Mouse (Mus musculus) spleen, adult 2 months (tissue): ENCODE measurements around the gene Ska3. TPM values are rescaled to one million over a fixed set of nuclear protein-coding genes. Genes with fewer than 3 reads are reported as not detected.

Experiments used
- DNase-seq, 2 experiments: peaks; one replicate each; pipeline versions ENCODE4 v3.0.0 to v3.0.0-alpha.2; 2012 to 2021; ENCODE audit warnings: low spot score in 2 of 2, low read depth in 1 of 2
- H3K27ac ChIP-seq: fragments of 200-500 bp; 2 replicates; pipeline ENCODE4 v1.5.1; 2012; ENCODE audit warnings: low read length, inconsistent platforms; ENCODE audit not compliant: insufficient read depth
- H3K27me3 ChIP-seq: fragments of 200-500 bp; 2 replicates; pipeline ENCODE4 v1.6.1; 2012; ENCODE audit warnings: mild to moderate bottlenecking, moderate library complexity, low read length, inconsistent platforms; ENCODE audit not compliant: control insufficient read depth, insufficient read depth
- H3K36me3 ChIP-seq: fragments of 200-500 bp; 2 replicates; pipeline ENCODE4 v1.6.1; 2012; ENCODE audit warnings: mild to moderate bottlenecking, low read length, inconsistent platforms; ENCODE audit not compliant: control insufficient read depth, insufficient read depth
- H3K4me1 ChIP-seq: fragments of 200-500 bp; 2 replicates; pipeline ENCODE4 v1.6.1; 2011; ENCODE audit warnings: inconsistent platforms; ENCODE audit not compliant: control insufficient read depth, insufficient read depth, insufficient read length
- H3K4me3 ChIP-seq: fragments of 200-500 bp; 2 replicates; pipeline ENCODE4 v1.5.1; 2011; ENCODE audit warnings: mild to moderate bottlenecking, inconsistent platforms; ENCODE audit not compliant: insufficient read depth, insufficient read length; ENCODE audit errors: extremely low read depth
- CTCF ChIP-seq: fragments of 200-500 bp; IDR thresholded peaks from 2 replicates; pipeline ENCODE4 v1.5.1; 2011; ENCODE audit warnings: mild to moderate bottlenecking, inconsistent platforms; ENCODE audit not compliant: insufficient read depth, insufficient read length, insufficient replicate concordance; ENCODE audit errors: extremely low read depth
- POLR2A ChIP-seq: fragments of 200-500 bp; IDR thresholded peaks from 2 replicates; pipeline ENCODE4 v1.6.1; 2011; ENCODE audit warnings: low read depth, low read length, inconsistent platforms
- WGBS: fragments of 180-500 bp; shearing (Covaris S2); methylation state at CpG from one replicate; pipeline ENCODE4 v1.1.7; 2018; 5-methylcytosine and 5-hydroxymethylcytosine counted together
- polyA plus RNA-seq: library from polyadenylated mRNA; depleted of rRNA; stranded (reverse); fragments of >200 nt; gene quantifications from 2 replicates; pipeline ENCODE4 v1.2.3, GENCODE M21; 2012

The Ska3 gene
- polyA plus RNA-seq, 1 experiment, result 0.84 TPM

- Histone ChIP-seq H3K36me3 (peaks cover 6% of the 10 kb centered on the region), H3K4me1 (peaks cover 4% of the 10 kb centered on the region; the same call in 1 of the 2 replicates), H3K4me3 (peak overlapping the region; percentile 59), H3K27ac (peak overlapping the region; percentile 41; the same call in 1 of the 2 replicates), H3K27me3 (no peaks in the 10 kb centered on the region)
- peak in 1 of 2 experiments; percentile 14 for DNase-seq
- 20% methylated on average over 7 of the region's 7 CpGs for WGBS
- TF ChIP-seq CTCF (no peak), POLR2A (no peak)
Measured at GRCm38 (mm10) chr14:57797551-57797950, 28.4 kb downstream of the Ska3 start.

DNA sequence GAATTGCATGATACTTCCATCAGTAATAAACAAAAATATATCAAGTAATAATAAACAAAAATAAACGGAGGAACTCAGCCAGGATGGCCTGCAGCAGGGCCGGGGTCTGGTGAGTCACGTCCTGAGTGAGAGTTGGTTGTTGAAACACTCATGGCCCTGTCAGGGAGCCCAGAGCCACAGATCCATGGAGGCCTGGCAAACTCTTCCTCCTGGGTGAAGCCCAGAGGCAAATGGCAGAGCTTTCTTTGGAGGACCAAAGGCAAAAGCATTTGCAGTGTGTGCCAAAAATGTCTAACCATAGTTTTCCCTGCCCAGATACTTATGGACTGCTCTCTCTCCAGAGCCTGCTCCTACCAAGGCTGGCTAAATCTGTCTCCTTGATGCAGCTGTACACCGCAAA, 34.8 kb downstream of the Ska3 start:
- no peaks in the 10 kb centered on the region for H3K36me3 ChIP-seq
- H3K27ac ChIP-seq, result no peak overlapping the region
- no peak overlapping the region for H3K4me3 ChIP-seq
- no peak for TF ChIP-seq CTCF
- TF ChIP-seq POLR2A, result no peak
- no peaks in the 10 kb centered on the region for H3K4me1 ChIP-seq
- H3K27me3 ChIP-seq, result no peaks in the 10 kb centered on the region
- no peak for DNase-seq
- WGBS, result 91% methylated on average over 4 of the region's 4 CpGs

GRCm38 (mm10) chr14:57789759-57790158, 36.2 kb downstream of the Ska3 start:
- no peak for TF ChIP-seq POLR2A
- TF ChIP-seq CTCF, result no peak
- 93% methylated on average over 9 of the region's 9 CpGs for WGBS
- no peak overlapping the region for H3K4me3 ChIP-seq

GRCm38 (mm10) chr14:57789311-57789710, 36.7 kb downstream of the Ska3 start:
- TF ChIP-seq CTCF (no peak), POLR2A (no peak)
- no peak for DNase-seq
- Histone ChIP-seq H3K27me3 (no peaks in the 10 kb centered on the region), H3K4me3 (no peak overlapping the region), H3K4me1 (no peaks in the 10 kb centered on the region), H3K27ac (no peak overlapping the region), H3K36me3 (no peaks in the 10 kb centered on the region)
- WGBS, result 96% methylated on average over 2 of the region's 2 CpGs

More at GRCm38 (mm10) chr14:57789759-57790158, 36.2 kb downstream of the Ska3 start:
- no peaks in the 10 kb centered on the region for H3K4me1 ChIP-seq
- no peak overlapping the region for H3K27ac ChIP-seq
- H3K36me3 ChIP-seq, result no peaks in the 10 kb centered on the region
- no peak for DNase-seq
- H3K27me3 ChIP-seq, result no peaks in the 10 kb centered on the region

- TF ChIP-seq CTCF (no peak), POLR2A (no peak)
Measured at GRCm38 (mm10) chr14:57787406-57787805, 38.6 kb downstream of the Ska3 start.

GRCm38 (mm10) chr14:57772157-57772815, 53.7 kb downstream of the Ska3 start:
- peak in 1 of 2 experiments; percentile 55 for DNase-seq
- Histone ChIP-seq H3K4me1 (peaks cover 23% of the 10 kb centered on the region), H3K27ac (peak overlapping the region; percentile 69), H3K36me3 (no peaks in the 10 kb centered on the region), H3K27me3 (no peaks in the 10 kb centered on the region), H3K4me3 (no peak overlapping the region)
- TF ChIP-seq CTCF (no peak), POLR2A (no peak)
- WGBS, result 33% methylated on average over 6 of the region's 6 CpGs

More at GRCm38 (mm10) chr14:57787406-57787805, 38.6 kb downstream of the Ska3 start:
- WGBS, result 81% methylated on average over 4 of the region's 4 CpGs
- Histone ChIP-seq H3K27ac (no peak overlapping the region), H3K36me3 (no peaks in the 10 kb centered on the region), H3K27me3 (no peaks in the 10 kb centered on the region), H3K4me1 (no peaks in the 10 kb centered on the region), H3K4me3 (no peak overlapping the region)
- DNase-seq, result no peak

- TF ChIP-seq POLR2A, result 0 out of 2 replicates have a peak, but pooled peaks have one; percentile 10
- TF ChIP-seq CTCF, result no peak
- peak overlapping the region; percentile 78 for H3K27ac ChIP-seq
- H3K4me3 ChIP-seq, result no peak overlapping the region
- WGBS, result 18% methylated on average over 5 of the region's 5 CpGs
- peak in 1 of 2 experiments; percentile 36 for DNase-seq
- H3K36me3 ChIP-seq, result no peaks in the 10 kb centered on the region
- peaks cover 22% of the 10 kb centered on the region for H3K4me1 ChIP-seq
- H3K27me3 ChIP-seq, result no peaks in the 10 kb centered on the region
Measured at GRCm38 (mm10) chr14:57769102-57769501, 56.9 kb downstream of the Ska3 start.
